Mouse (Mus musculus): ENCODE results near the gene Rprd1b. TPM values are rescaled to one million over a fixed set of nuclear protein-coding genes. Genes with fewer than 3 reads are reported as not detected.

The Rprd1b gene
- polyA plus RNA-seq (2015; fragmentation: Nextera tagmentation; extraction: Ambion mirVana): 40.3 and 40.7 TPM in 2 replicates

- Histone ChIP-seq H3K4me3 (replicated peaks) (peak within 1 kb of the TSS; percentile 90), H3K36me3 (no peaks in the 10 kb centered on the region), H3K9me3 (no peaks in the 10 kb centered on the region), H3K9ac (peak within 1 kb of the TSS; percentile 90), H3K27me3 (replicated peaks) (no peaks in the 10 kb centered on the region), H3K4me1 (replicated peaks) (peaks cover 20% of the 10 kb centered on the region), H3K27ac (peak within 1 kb of the TSS; percentile 96), H3K4me2 (replicated peaks) (peak within 1 kb of the TSS; percentile 66)
- WGBS: under 1% methylated on average over 52 of the region's 52 CpGs
- ATAC-seq: peak; percentile 98
Observed at GRCm38 (mm10) chr2:158028354-158028863, at the start of gene Rprd1b, which contains the start of gene Tti1. Gene Rprd1b, plus strand, starts transcription at chr2:158028497. Gene Tti1, minus strand, starts transcription at chr2:158028433.

GRCm38 (mm10) chr2:157979241-157979640 lies 49.1 kb upstream of the Rprd1b start:
- no peak for ATAC-seq
- Histone ChIP-seq H3K4me1 (replicated peaks) (peaks cover 12% of the 10 kb centered on the region), H3K9me3 (no peaks in the 10 kb centered on the region), H3K4me3 (replicated peaks) (no peak overlapping the region), H3K27me3 (replicated peaks) (no peaks in the 10 kb centered on the region; the same call in 1 of the 2 replicates), H3K27ac (no peak overlapping the region), H3K4me2 (replicated peaks) (no peak overlapping the region), H3K36me3 (no peaks in the 10 kb centered on the region), H3K9ac (no peak overlapping the region)
- WGBS: 58% methylated on average over 5 of the region's 5 CpGs

- H3K27ac ChIP-seq: no peak overlapping the region
- no peaks in the 10 kb centered on the region for H3K9me3 ChIP-seq
- no peak overlapping the region for H3K9ac ChIP-seq
- no peaks in the 10 kb centered on the region for H3K27me3 ChIP-seq (replicated peaks)
- no peak for ATAC-seq
- no peak overlapping the region for H3K4me2 ChIP-seq (replicated peaks)
- 0 out of 2 replicates have a peak, but pooled peaks cover 3% of the 10 kb centered on the region for H3K36me3 ChIP-seq
- H3K4me3 ChIP-seq (replicated peaks): no peak overlapping the region
- no peaks in the 10 kb centered on the region for H3K4me1 ChIP-seq (replicated peaks)
- 80% methylated on average over 3 of the region's 3 CpGs for WGBS
Observed at GRCm38 (mm10) chr2:157982727-157983126, 45.6 kb upstream of the Rprd1b start.

- Histone ChIP-seq H3K27me3 (replicated peaks) (no peaks in the 10 kb centered on the region), H3K4me1 (replicated peaks) (0 out of 2 replicates have a peak, but pooled peaks cover 4% of the 10 kb centered on the region), H3K9ac (no peak overlapping the region), H3K27ac (no peak overlapping the region), H3K36me3 (0 out of 2 replicates have a peak, but pooled peaks cover 3% of the 10 kb centered on the region), H3K4me3 (replicated peaks) (no peak overlapping the region), H3K9me3 (no peaks in the 10 kb centered on the region), H3K4me2 (replicated peaks) (no peak overlapping the region)
- WGBS: 87% methylated on average over 4 of the region's 4 CpGs
- no peak for ATAC-seq
Observed at GRCm38 (mm10) chr2:157983276-157983675, 45.0 kb upstream of the Rprd1b start.

GRCm38 (mm10) chr2:157985611-157986010 lies 42.7 kb upstream of the Rprd1b start:
- H3K9me3 ChIP-seq: no peaks in the 10 kb centered on the region
- no peaks in the 10 kb centered on the region for H3K27me3 ChIP-seq (replicated peaks)
- no peak overlapping the region for H3K4me2 ChIP-seq (replicated peaks)
- H3K9ac ChIP-seq: no peak overlapping the region
- peaks cover 13% of the 10 kb centered on the region for H3K4me1 ChIP-seq (replicated peaks)
- WGBS: 89% methylated on average over 4 of the region's 4 CpGs
- H3K4me3 ChIP-seq (replicated peaks): no peak overlapping the region
- H3K27ac ChIP-seq: no peak overlapping the region
- ATAC-seq: no peak
- H3K36me3 ChIP-seq: 0 out of 2 replicates have a peak, but pooled peaks cover 3% of the 10 kb centered on the region

GRCm38 (mm10) chr2:157986235-157986634 lies 42.1 kb upstream of the Rprd1b start:
- no peak for ATAC-seq
- Histone ChIP-seq H3K9me3 (no peaks in the 10 kb centered on the region), H3K27ac (no peak overlapping the region), H3K4me1 (replicated peaks) (peaks cover 13% of the 10 kb centered on the region), H3K27me3 (replicated peaks) (no peaks in the 10 kb centered on the region), H3K4me3 (replicated peaks) (no peak overlapping the region), H3K36me3 (0 out of 2 replicates have a peak, but pooled peaks cover 3% of the 10 kb centered on the region), H3K4me2 (replicated peaks) (no peak overlapping the region), H3K9ac (no peak overlapping the region)
- 87% methylated on average over 6 of the region's 6 CpGs for WGBS

GRCm38 (mm10) chr2:157988416-157989190 lies 39.7 kb upstream of the Rprd1b start:
- ATAC-seq: peak; percentile 67
- Histone ChIP-seq H3K36me3 (0 out of 2 replicates have a peak, but pooled peaks cover 3% of the 10 kb centered on the region), H3K27ac (no peak overlapping the region), H3K4me3 (replicated peaks) (no peak overlapping the region), H3K4me1 (replicated peaks) (peaks cover 13% of the 10 kb centered on the region), H3K4me2 (replicated peaks) (no peak overlapping the region), H3K27me3 (replicated peaks) (no peaks in the 10 kb centered on the region), H3K9ac (no peak overlapping the region), H3K9me3 (no peaks in the 10 kb centered on the region)
- WGBS: 56% methylated on average over 7 of the region's 7 CpGs

- no peak overlapping the region for H3K4me3 ChIP-seq (replicated peaks)
- H3K27me3 ChIP-seq (replicated peaks): no peaks in the 10 kb centered on the region
- no peak overlapping the region for H3K4me2 ChIP-seq (replicated peaks)
- no peak overlapping the region for H3K9ac ChIP-seq
- peaks cover 10% of the 10 kb centered on the region; the same call in 1 of the 2 replicates for H3K36me3 ChIP-seq
- no peaks in the 10 kb centered on the region for H3K9me3 ChIP-seq
- ATAC-seq: no peak
- peaks cover 13% of the 10 kb centered on the region for H3K4me1 ChIP-seq (replicated peaks)
- WGBS: 67% methylated on average over 2 of the region's 2 CpGs
- no peak overlapping the region for H3K27ac ChIP-seq
Observed at GRCm38 (mm10) chr2:157989946-157990345, 38.4 kb upstream of the Rprd1b start.

GRCm38 (mm10) chr2:157991026-157991425 lies 37.3 kb upstream of the Rprd1b start:
- no peak overlapping the region for H3K27ac ChIP-seq
- H3K9me3 ChIP-seq: no peaks in the 10 kb centered on the region
- WGBS: 69% methylated on average over 6 of the region's 6 CpGs
- no peak overlapping the region for H3K4me2 ChIP-seq (replicated peaks)
- no peak overlapping the region for H3K9ac ChIP-seq
- H3K27me3 ChIP-seq (replicated peaks): no peaks in the 10 kb centered on the region
- no peak overlapping the region for H3K4me3 ChIP-seq (replicated peaks)
- peaks cover 13% of the 10 kb centered on the region for H3K4me1 ChIP-seq (replicated peaks)
- H3K36me3 ChIP-seq: peaks cover 14% of the 10 kb centered on the region; the same call in 1 of the 2 replicates
- ATAC-seq: no peak

- H3K4me2 ChIP-seq (replicated peaks): no peak overlapping the region
- no peaks in the 10 kb centered on the region for H3K27me3 ChIP-seq (replicated peaks)
- no peak for ATAC-seq
- 96% methylated on average over 4 of the region's 4 CpGs for WGBS
- no peak overlapping the region for H3K9ac ChIP-seq
- H3K27ac ChIP-seq: no peak overlapping the region
- H3K4me3 ChIP-seq (replicated peaks): no peak overlapping the region
- H3K4me1 ChIP-seq (replicated peaks): peaks cover 13% of the 10 kb centered on the region
- peaks cover 16% of the 10 kb centered on the region; the same call in 1 of the 2 replicates for H3K36me3 ChIP-seq
- no peaks in the 10 kb centered on the region for H3K9me3 ChIP-seq
Observed at GRCm38 (mm10) chr2:157992501-157992900, 35.8 kb upstream of the Rprd1b start.

GRCm38 (mm10) chr2:157998817-157999216 lies 29.5 kb upstream of the Rprd1b start:
- no peaks in the 10 kb centered on the region for H3K4me1 ChIP-seq (replicated peaks)
- no peak overlapping the region for H3K4me3 ChIP-seq (replicated peaks)
- no peaks in the 10 kb centered on the region for H3K9me3 ChIP-seq
- H3K36me3 ChIP-seq: peaks cover 15% of the 10 kb centered on the region; the same call in 1 of the 2 replicates
- no peak overlapping the region for H3K27ac ChIP-seq
- no peak overlapping the region for H3K9ac ChIP-seq
- no peak for ATAC-seq
- WGBS: 81% methylated on average over 3 of the region's 3 CpGs
- H3K27me3 ChIP-seq (replicated peaks): no peaks in the 10 kb centered on the region
- H3K4me2 ChIP-seq (replicated peaks): no peak overlapping the region

- no peak for ATAC-seq
- H3K4me1 ChIP-seq (replicated peaks): no peaks in the 10 kb centered on the region; the same call in 1 of the 2 replicates
- H3K36me3 ChIP-seq: 0 out of 2 replicates have a peak, but pooled peaks cover 4% of the 10 kb centered on the region
- WGBS: 40% methylated on average over 6 of the region's 6 CpGs
- H3K4me3 ChIP-seq (replicated peaks): no peak overlapping the region
- H3K9ac ChIP-seq: no peak overlapping the region
- H3K9me3 ChIP-seq: no peaks in the 10 kb centered on the region
- peak overlapping the region; percentile 65; the same call in 1 of the 2 replicates for H3K27ac ChIP-seq
- no peaks in the 10 kb centered on the region for H3K27me3 ChIP-seq (replicated peaks)
- no peak overlapping the region for H3K4me2 ChIP-seq (replicated peaks)
Observed at GRCm38 (mm10) chr2:158004620-158005019, 23.7 kb upstream of the Rprd1b start.

Measured in intestine, embryonic 15.5 days (tissue).